Mouse (Mus musculus) hindbrain, embryonic 15.5 days (tissue): Measurements from ENCODE around the gene Usp34. TPM values are rescaled to one million over a fixed set of nuclear protein-coding genes. Genes with fewer than 3 reads are reported as not detected.
A peak's percentile ranks its signal among the peaks of the same experiment; 100 is the strongest.
"Not testable (repeated sequence)": the region's sequence is repeated elsewhere in the genome, so short reads cannot be mapped to it uniquely, and the experiment has no call there.

Experiments used
- ATAC-seq: fragments of 200-750 bp; cut with Nextera tagmentation; 2 replicates; pipeline ENCODE4 v1.8.0; 2017; ENCODE audit warnings: low read depth, moderate number of reproducible peaks, moderate TSS enrichment; ENCODE audit not compliant: low FRiP score
- H3K27ac ChIP-seq: fragments of 300-500 bp; sonication (generic); replicated peaks from 2 replicates; pipeline ENCODE4 v1.5.1; 2015; ENCODE audit warnings: mild to moderate bottlenecking, inconsistent platforms
- H3K27me3 ChIP-seq: fragments of 300-500 bp; sonication (generic); 2 replicates; pipeline ENCODE4 v1.6.1; 2015; ENCODE audit warnings: control low read depth, inconsistent platforms
- H3K36me3 ChIP-seq: fragments of 300-500 bp; sonication (generic); 2 replicates; pipeline ENCODE4 v1.6.1; 2015; ENCODE audit warnings: control low read depth, inconsistent platforms
- H3K4me1 ChIP-seq: fragments of 300-500 bp; sonication (generic); replicated peaks from 2 replicates; pipeline ENCODE4 v1.6.1; 2015; ENCODE audit warnings: control low read depth, inconsistent platforms
- H3K4me2 ChIP-seq: fragments of 300-500 bp; sonication (generic); 2 replicates; pipeline ENCODE4 v1.6.1; 2015; ENCODE audit warnings: moderate library complexity, mild to moderate bottlenecking, inconsistent platforms
- H3K4me3 ChIP-seq: fragments of 300-500 bp; sonication (generic); 2 replicates; pipeline ENCODE4 v1.5.1; 2015; ENCODE audit warnings: mild to moderate bottlenecking, inconsistent platforms
- H3K9ac ChIP-seq: fragments of 300-500 bp; sonication (generic); 2 replicates; pipeline ENCODE4 v1.6.1; 2015; ENCODE audit warnings: inconsistent platforms
- H3K9me3 ChIP-seq: fragments of 300-500 bp; sonication (generic); 2 replicates; pipeline ENCODE4 v1.6.1; 2016; ENCODE audit warnings: control low read depth, inconsistent platforms
- WGBS: fragments of 180-500 bp; shearing (Covaris S2); methylation state at CpG from one replicate; pipeline ENCODE4 v1.1.7; 2015; 5-methylcytosine and 5-hydroxymethylcytosine counted together
- polyA plus RNA-seq: library from polyadenylated mRNA; unstranded; fragments of >200 nt; fragmentation: Nextera tagmentation; extraction: Ambion mirVana; gene quantifications from 2 replicates; pipeline ENCODE4 v1.2.1, GENCODE M21; 2015

Gene Usp34
- polyA plus RNA-seq, 1 experiment from 2014 or later, result 28.4 TPM

GRCm38 (mm10) chr11:23299910-23300309 lies 6.8 kb upstream of the Usp34 start:
- Histone ChIP-seq H3K4me3 (no peak overlapping the region), H3K9ac (no peak overlapping the region), H3K27ac (no peak overlapping the region), H3K4me1 (0 out of 2 replicates have a peak, but pooled peaks cover 3% of the 10 kb centered on the region), H3K9me3 (no peaks in the 10 kb centered on the region), H3K27me3 (no peaks in the 10 kb centered on the region), H3K4me2 (no peak overlapping the region), H3K36me3 (peaks cover 30% of the 10 kb centered on the region)
- WGBS, result 86% methylated on average over 1 of the region's 1 CpGs
- no peak for ATAC-seq

- H3K36me3 ChIP-seq, result peaks cover 2% of the 10 kb centered on the region
- no peak overlapping the region for H3K4me2 ChIP-seq
- 0 out of 2 replicates have a peak, but pooled peaks cover 6% of the 10 kb centered on the region for H3K4me1 ChIP-seq
- H3K4me3 ChIP-seq, result no peak overlapping the region
- no peak overlapping the region for H3K27ac ChIP-seq
- H3K27me3 ChIP-seq, result no peaks in the 10 kb centered on the region
- WGBS, result 61% methylated on average over 1 of the region's 1 CpGs
- no peak for ATAC-seq
- H3K9me3 ChIP-seq, result no peaks in the 10 kb centered on the region
- H3K9ac ChIP-seq, result no peak overlapping the region
Observed at GRCm38 (mm10) chr11:23303126-23303525, 3.6 kb upstream of the Usp34 start.

- Histone ChIP-seq H3K27ac (peak overlapping the region; percentile 100), H3K9ac (peak overlapping the region; percentile 88), H3K4me3 (peak overlapping the region; percentile 86), H3K4me2 (peak overlapping the region; percentile 62), H3K4me1 (peaks cover 22% of the 10 kb centered on the region)
- 33% methylated on average over 10 of the region's 10 CpGs for WGBS
- H3K27me3 ChIP-seq, H3K9me3 ChIP-seq, ATAC-seq, H3K36me3 ChIP-seq: not testable (repeated sequence)
Observed at GRCm38 (mm10) chr11:23305101-23305672, 1.5 kb upstream of the Usp34 start.

GRCm38 (mm10) chr11:23305673-23306608 lies 754 bp upstream of the Usp34 start:
- peaks cover 22% of the 10 kb centered on the region for H3K4me1 ChIP-seq
- ATAC-seq, result peak; percentile 96
- no peaks in the 10 kb centered on the region for H3K9me3 ChIP-seq
- peak overlapping the region; percentile 100 for H3K27ac ChIP-seq
- H3K27me3 ChIP-seq, result no peaks in the 10 kb centered on the region
- H3K4me3 ChIP-seq, result peak overlapping the region; percentile 86
- peak overlapping the region; percentile 88 for H3K9ac ChIP-seq
- no peaks in the 10 kb centered on the region for H3K36me3 ChIP-seq
- WGBS, result under 1% methylated on average over 56 of the region's 98 CpGs
- H3K4me2 ChIP-seq, result peak overlapping the region; percentile 62

- peak overlapping the region; percentile 63 for H3K4me2 ChIP-seq
- no peaks in the 10 kb centered on the region for H3K9me3 ChIP-seq
- H3K4me1 ChIP-seq, result peaks cover 22% of the 10 kb centered on the region
- H3K36me3 ChIP-seq, result no peaks in the 10 kb centered on the region
- H3K27me3 ChIP-seq, result no peaks in the 10 kb centered on the region
- 2% methylated on average over 6 of the region's 6 CpGs for WGBS
- peak overlapping the region; percentile 100 for H3K27ac ChIP-seq
- no peak for ATAC-seq
- H3K9ac ChIP-seq, result peak overlapping the region; percentile 88
- peak overlapping the region; percentile 86 for H3K4me3 ChIP-seq
Observed at GRCm38 (mm10) chr11:23307566-23307920, 848 bp downstream of the Usp34 start.

- Histone ChIP-seq H3K9me3 (no peaks in the 10 kb centered on the region), H3K9ac (no peak overlapping the region), H3K27ac (no peak overlapping the region), H3K4me1 (peaks cover 12% of the 10 kb centered on the region), H3K4me3 (no peak overlapping the region), H3K27me3 (no peaks in the 10 kb centered on the region), H3K4me2 (no peak overlapping the region), H3K36me3 (no peaks in the 10 kb centered on the region)
- no peak for ATAC-seq
- 97% methylated on average over 1 of the region's 1 CpGs for WGBS
Observed at GRCm38 (mm10) chr11:23313496-23313895, 6.8 kb downstream of the Usp34 start.

- Histone ChIP-seq H3K9ac (no peak overlapping the region), H3K27me3 (no peaks in the 10 kb centered on the region), H3K4me2 (no peak overlapping the region), H3K4me1 (no peaks in the 10 kb centered on the region), H3K27ac (no peak overlapping the region), H3K9me3 (no peaks in the 10 kb centered on the region), H3K36me3 (no peaks in the 10 kb centered on the region), H3K4me3 (no peak overlapping the region)
- no peak for ATAC-seq
- whole genome bisulfite sequencing, result 94% methylated on average over 2 of the region's 2 CpGs
Observed at GRCm38 (mm10) chr11:23329413-23329812, 22.7 kb downstream of the Usp34 start.

- H3K27ac ChIP-seq, result no peak overlapping the region
- H3K4me3 ChIP-seq, result no peak overlapping the region
- 84% methylated on average over 3 of the region's 3 CpGs for WGBS
Observed at GRCm38 (mm10) chr11:23332136-23332535, 25.4 kb downstream of the Usp34 start.

GRCm38 (mm10) chr11:23335160-23335559 lies 28.5 kb downstream of the Usp34 start:
- Histone ChIP-seq H3K4me1 (no peaks in the 10 kb centered on the region), H3K9me3 (no peaks in the 10 kb centered on the region), H3K27ac (no peak overlapping the region), H3K4me3 (no peak overlapping the region), H3K4me2 (no peak overlapping the region), H3K36me3 (peaks cover 5% of the 10 kb centered on the region; the same call in 1 of the 2 replicates), H3K9ac (no peak overlapping the region), H3K27me3 (no peaks in the 10 kb centered on the region)
- WGBS, result 66% methylated on average over 1 of the region's 1 CpGs
- no peak for ATAC-seq

More at GRCm38 (mm10) chr11:23332136-23332535, 25.4 kb downstream of the Usp34 start:
- H3K9ac ChIP-seq, result no peak overlapping the region
- no peaks in the 10 kb centered on the region for H3K36me3 ChIP-seq
- H3K9me3 ChIP-seq, result no peaks in the 10 kb centered on the region
- H3K4me2 ChIP-seq, result no peak overlapping the region
- no peaks in the 10 kb centered on the region for H3K27me3 ChIP-seq
- H3K4me1 ChIP-seq, result no peaks in the 10 kb centered on the region
- no peak for ATAC-seq

- peaks cover 25% of the 10 kb centered on the region for H3K36me3 ChIP-seq
- H3K27ac ChIP-seq, ATAC-seq, H3K27me3 ChIP-seq, H3K4me1 ChIP-seq, H3K4me3 ChIP-seq, H3K4me2 ChIP-seq, H3K9ac ChIP-seq, H3K9me3 ChIP-seq: not testable (repeated sequence)
- WGBS, result 72% methylated on average over 5 of the region's 5 CpGs
Observed at GRCm38 (mm10) chr11:23357226-23357625, 50.5 kb downstream of the Usp34 start.

GRCm38 (mm10) chr11:23359687-23360235 lies 53.1 kb downstream of the Usp34 start:
- ATAC-seq, H3K4me1 ChIP-seq, H3K27ac ChIP-seq, H3K4me3 ChIP-seq, H3K27me3 ChIP-seq, H3K9ac ChIP-seq, H3K4me2 ChIP-seq, H3K9me3 ChIP-seq: not testable (repeated sequence)
- peaks cover 37% of the 10 kb centered on the region for H3K36me3 ChIP-seq
- WGBS, result 85% methylated on average over 1 of the region's 1 CpGs

- no peak overlapping the region for H3K27ac ChIP-seq
- no peaks in the 10 kb centered on the region for H3K9me3 ChIP-seq
- ATAC-seq, result no peak
- H3K27me3 ChIP-seq, result no peaks in the 10 kb centered on the region
- no peaks in the 10 kb centered on the region for H3K4me1 ChIP-seq
- H3K9ac ChIP-seq, result no peak overlapping the region
- H3K4me2 ChIP-seq, result no peak overlapping the region
- H3K4me3 ChIP-seq, result no peak overlapping the region
- peaks cover 26% of the 10 kb centered on the region for H3K36me3 ChIP-seq
Observed at GRCm38 (mm10) chr11:23362305-23362704, 55.6 kb downstream of the Usp34 start.
